Mouse (Mus musculus) c-Kit-positive CD71-positive TER-119-negative erythroid progenitor cells, embryonic 14.5 days (primary cell): ENCODE results near the gene Vwce.

ENCODE experiments used
- DNase-seq: peaks from one replicate; pipeline ENCODE4 v3.0.0-alpha.2; 2013; ENCODE audit warnings: low read depth

The Vwce gene

GRCm38 (mm10) chr19:10691660-10692059 lies 57.6 kb downstream of the Vwce start:
- no peak for DNase-seq

DNA sequence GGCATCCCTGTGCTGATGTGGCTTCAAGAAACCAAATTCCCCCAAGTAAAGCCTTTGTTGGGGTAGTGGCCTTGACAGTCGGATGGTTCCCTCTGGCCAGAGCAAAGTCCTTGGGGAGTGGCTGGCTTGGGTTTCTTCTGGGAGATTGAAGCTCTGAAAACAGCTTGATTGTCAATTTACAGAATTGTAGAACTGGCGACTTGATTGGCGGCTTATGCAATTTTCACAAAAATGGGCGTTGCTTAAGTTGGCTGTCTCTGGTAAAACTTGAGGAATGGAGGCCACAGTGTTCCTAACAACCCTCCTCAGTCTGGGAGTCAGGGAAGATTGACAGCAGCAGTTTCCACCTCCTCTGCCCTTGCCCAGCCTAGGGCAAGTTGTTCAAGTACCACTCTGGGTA lies 58.3 kb downstream of the Vwce start:
- DNase-seq: no peak

DNA sequence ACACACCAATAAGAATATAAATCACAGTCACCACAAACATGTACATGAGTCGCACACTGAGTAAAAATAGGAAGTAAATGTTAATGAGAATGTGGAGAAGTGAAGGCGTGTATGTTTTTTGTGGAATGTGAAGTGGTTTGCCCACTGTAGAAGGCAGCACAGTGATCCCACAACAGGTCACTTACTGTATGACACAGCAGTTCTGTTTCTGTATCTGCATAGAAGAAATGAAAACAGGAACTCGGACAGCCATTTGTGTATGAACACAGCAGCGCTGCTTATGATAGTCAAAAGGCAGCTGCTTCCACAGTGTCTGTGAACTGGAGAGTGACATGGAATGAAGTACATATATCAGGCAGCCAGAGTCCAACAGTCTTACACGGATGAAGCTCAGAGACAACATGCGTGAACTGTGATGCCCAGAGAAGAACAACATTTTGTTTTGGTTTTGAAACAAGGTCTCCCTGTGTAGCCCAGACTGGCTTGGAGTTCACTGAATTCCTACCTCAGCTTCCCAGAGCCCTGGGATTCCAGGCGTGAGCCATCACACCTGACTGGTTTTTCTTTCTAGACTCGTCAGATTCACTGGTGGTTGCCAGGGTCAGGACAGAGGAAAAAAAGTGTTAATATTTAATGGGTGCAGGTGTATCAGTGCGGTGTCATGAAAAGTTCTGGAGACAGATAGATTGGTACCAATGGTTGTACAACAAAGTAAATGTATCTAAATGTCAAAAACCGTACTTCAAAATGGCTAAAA lies 60.1 kb downstream of the Vwce start:
- no peak for DNase-seq

DNA sequence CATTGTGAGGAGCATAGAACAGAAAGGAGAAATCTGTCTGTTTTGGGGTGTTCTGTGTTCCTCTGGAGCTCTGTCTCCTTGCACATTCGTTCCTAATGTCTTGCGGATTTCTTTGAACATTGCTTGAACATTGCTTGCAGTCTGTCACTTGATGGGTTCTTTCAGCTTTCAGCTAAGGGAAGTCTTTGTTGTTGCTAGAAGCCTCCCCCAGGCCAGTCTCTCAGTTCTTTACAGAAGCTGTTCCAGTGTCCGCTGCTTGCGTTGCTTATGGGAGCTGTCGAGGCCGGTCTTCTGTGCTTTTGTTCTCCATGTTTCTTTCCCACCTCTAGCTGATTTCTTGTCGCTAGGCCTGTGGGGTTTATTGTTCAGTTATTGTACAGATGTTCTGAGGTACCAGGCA lies 61.8 kb downstream of the Vwce start:
- DNase-seq: no peak

DNA sequence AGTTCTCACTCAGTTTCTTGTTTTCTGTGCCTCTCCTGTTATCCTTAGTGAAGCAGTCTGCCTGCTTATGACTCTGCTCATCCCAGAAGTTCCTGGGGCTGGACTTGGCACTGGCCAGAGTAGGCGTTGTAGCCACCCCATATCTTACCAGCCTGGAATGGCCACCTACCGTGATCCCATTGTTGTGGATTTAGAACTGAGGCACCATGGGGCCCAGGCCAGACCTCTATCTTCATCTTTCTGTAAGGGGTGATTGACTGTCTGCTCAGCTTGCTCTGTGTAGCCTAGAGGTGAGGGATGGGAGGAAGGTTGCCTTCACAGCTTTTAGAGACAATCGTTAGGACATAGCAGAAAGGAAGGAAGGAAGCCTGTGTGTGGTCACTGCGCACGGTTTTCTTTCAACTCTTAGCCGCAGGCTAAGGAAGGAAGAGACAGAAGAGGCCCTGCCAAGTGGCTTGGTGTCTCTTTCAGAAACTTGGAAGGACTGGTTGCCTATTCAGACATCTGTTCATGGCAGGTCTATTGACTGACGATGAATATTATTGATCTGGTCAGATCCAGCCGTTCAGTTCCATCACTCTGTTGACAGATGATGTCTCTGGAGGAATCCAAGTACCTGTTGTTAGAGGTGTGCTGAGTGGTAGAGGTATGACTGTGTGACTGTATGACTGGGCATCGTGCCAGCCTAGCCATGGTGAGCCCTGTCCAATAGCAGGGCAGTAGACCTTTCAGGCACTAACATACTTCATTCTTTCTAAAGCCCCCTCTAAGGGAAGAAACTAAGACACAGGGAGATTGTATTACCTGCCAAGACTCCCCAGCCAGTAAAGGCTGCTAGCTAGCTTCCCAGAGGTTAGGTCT lies 64.3 kb downstream of the Vwce start:
- DNase-seq: no peak

DNA sequence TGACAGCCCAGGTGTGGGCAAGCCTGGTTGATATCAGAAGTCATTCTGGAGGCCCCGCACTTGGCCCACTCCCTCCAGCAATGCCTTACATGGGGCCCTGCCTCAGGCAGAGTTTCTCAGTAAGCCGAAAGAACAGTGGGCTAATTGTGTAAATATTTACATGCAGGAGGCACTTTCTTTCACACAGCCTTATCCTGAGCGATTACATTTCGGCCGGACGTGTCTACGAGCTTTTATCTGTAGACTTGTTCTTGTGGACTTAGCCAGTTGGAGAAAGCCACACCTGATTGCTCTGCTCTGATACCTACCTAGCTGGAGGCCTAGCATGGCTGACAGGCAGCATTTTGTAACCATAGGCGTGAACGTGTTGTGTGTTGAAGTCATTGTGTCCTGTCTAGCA lies 65.8 kb downstream of the Vwce start:
- DNase-seq: no peak

GRCm38 (mm10) chr19:10701013-10701726 lies 67.2 kb downstream of the Vwce start:
- no peak for DNase-seq

GRCm38 (mm10) chr19:10702125-10702524 lies 68.1 kb downstream of the Vwce start:
- no peak for DNase-seq

DNA sequence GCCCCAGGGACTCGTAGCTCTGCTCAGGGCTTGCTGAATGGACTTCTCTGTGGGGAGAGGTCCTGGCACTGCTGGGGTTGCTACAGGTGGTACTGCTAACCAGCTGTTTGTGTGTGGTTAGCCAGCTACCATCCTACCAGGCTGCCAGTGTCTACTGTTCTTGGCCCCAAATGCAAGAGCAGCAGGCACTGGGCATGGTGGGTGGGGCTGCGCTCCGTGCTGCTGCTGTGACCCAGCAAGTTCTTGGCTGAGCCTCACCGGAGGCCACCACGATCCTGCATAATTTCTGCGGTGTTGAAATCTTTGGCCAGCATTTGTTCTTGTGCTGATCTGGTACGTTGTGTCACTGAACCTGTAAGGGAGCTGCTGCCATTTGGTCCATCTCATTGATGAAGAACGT lies 69.5 kb downstream of the Vwce start:
- DNase-seq: no peak

- DNase-seq: no peak
These were observed 73.3 kb downstream of the Vwce start for GRCm38 (mm10) chr19:10707087-10707875.

- DNase-seq: no peak
These were observed 73.9 kb downstream of the Vwce start for GRCm38 (mm10) chr19:10707881-10708280.

- no peak for DNase-seq
These were observed 74.9 kb downstream of the Vwce start for GRCm38 (mm10) chr19:10708900-10709299.

- DNase-seq: peak; percentile 75
These were observed 75.5 kb downstream of the Vwce start for GRCm38 (mm10) chr19:10709360-10710087.

DNA sequence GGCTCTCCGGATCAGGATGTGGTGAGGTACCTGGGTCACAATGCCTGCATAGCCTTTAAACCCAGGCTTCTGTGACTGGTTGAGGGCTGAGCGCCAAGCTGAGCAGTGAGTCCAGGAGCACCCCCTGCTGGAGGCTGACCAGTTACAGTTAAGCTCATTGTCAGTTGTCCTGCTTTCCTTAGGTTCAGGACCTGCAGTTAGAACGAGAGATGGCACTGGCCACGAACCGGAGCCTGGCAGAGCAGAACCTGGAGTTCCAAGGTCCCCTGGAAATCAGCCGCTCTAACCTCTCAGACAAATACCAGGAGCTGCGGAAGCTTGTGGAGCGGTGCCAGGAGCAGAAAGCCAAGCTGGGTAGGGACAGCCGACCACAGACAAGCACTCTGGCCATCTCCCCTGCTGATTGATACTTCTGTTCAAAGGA lies 76.1 kb downstream of the Vwce start:
- DNase-seq: no peak

- DNase-seq: no peak
These were observed 76.7 kb downstream of the Vwce start for GRCm38 (mm10) chr19:10710751-10711150.

DNA sequence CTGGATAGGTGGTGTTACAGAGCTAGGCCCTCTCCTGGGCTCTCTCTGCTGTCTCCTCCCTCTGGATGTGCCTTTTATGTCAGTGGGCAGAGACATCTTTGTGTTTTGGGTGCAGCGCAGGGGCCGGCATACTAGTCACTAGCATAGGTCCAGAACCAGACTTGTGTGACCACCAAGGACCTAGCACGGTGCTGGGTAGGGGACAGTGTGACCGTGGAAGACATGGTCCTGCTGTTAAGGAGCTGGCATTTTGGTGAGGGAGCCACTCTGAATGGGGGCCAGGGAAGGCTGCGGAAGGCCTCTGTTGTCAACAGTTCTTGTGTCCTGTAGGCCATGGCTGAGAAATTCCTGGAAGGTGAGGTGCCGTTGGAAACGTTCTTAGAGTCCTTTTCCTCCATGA lies 78.2 kb downstream of the Vwce start:
- no peak for DNase-seq

DNA sequence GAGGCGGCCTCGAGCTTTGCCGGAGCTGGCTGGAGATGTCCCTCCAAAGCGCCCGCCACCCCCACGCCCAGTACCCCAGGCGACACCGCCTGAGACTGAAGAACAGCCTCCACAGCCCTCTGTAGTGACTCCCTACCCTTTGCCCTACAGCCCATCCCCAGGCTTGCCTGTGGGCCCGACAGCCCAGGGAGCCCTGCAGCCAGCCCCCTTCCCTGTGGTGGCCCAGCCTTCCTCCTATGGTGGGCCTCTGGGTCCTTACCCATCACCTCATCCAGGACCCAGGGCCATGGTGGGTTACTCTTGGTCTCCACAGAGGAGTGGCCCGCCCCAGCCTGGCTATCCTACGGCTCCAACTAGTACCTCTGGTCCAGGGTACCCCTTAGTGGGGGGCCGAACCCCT lies 78.6 kb downstream of the Vwce start:
- DNase-seq: no peak

GRCm38 (mm10) chr19:10713551-10713950 lies 79.5 kb downstream of the Vwce start:
- DNase-seq: no peak

DNA sequence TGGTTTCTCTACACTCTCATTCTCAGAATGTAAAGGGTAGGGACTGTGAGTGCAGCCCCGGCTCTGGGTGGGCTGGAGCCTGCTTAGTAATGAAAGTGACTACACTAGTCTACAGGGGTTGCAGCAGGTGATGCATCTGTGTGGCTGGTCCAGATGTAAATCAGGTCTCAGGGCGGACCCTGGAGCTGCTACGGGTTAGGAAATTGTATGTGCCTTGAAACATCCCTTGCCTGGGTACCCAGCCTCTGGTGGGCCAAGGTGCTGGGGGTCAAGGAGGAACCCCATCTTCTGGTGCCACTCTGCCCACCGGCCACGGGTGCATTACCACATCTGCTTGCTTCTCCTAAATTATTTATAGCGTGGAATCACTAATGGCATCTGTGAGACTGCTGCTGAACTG lies 80.2 kb downstream of the Vwce start:
- no peak for DNase-seq

GRCm38 (mm10) chr19:10714682-10715475 lies 80.9 kb downstream of the Vwce start:
- DNase-seq: no peak
